Mouse (Mus musculus) erythroblast, embryonic 14.5 days (primary cell): ENCODE measurements around the gene Ctnnd2.

ENCODE experiments used
- GATA1 ChIP-seq: IDR thresholded peaks from 2 replicates; pipeline ENCODE4 v1.6.1; 2012; ENCODE audit warnings: low read length, inconsistent platforms, mixed read lengths
- TAL1 ChIP-seq: IDR thresholded peaks from 3 replicates; pipeline ENCODE4 v1.6.1; 2012; ENCODE audit warnings: low read length, inconsistent platforms, mixed read lengths

DNA sequence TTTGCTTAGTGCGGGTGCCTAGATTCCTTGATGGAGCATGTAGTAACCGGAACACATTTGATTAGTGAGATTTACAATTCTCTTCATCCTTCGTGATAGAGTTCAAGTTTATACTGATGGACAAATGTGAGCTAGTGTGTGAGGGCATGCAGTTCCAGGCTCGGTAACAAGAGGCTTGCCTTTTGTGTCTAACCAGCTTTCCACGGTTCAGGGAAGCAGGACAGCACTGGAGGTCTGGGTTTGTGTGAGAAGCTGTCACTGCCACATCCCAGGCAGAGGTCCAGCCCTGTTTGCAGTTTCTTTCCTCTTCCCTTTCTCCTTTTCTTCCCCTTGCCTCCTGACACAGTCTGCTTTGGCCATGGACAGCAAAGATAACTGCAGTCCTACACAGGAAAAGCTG lies 279.5 kb downstream of the Ctnnd2 start:
- TF ChIP-seq TAL1 (no peak), GATA1 (no peak)
